Mouse (Mus musculus) kidney, adult 2 months (tissue): ENCODE measurements at regions not wholly inside any gene's neighbourhood (a gene's known extent, or its start where the extent isn't known, plus 50 kb on each side); places are given as distances from the start of the nearest gene placed in this dataset.
A peak's percentile ranks its signal among the peaks of the same experiment; 100 is the strongest.

Source experiments
- DNase-seq: peaks from one replicate; pipeline ENCODE4 v3.0.0; 2021
- H3K27ac ChIP-seq: fragments of 200-500 bp; 2 replicates; pipeline ENCODE4 v1.5.1; 2012; ENCODE audit warnings: low read depth, low read length, control low read depth, inconsistent platforms; ENCODE audit not compliant: insufficient read depth
- H3K27me3 ChIP-seq: fragments of 200-500 bp; replicated peaks from 2 replicates; pipeline ENCODE4 v1.6.1; 2012; ENCODE audit warnings: mild to moderate bottlenecking, moderate library complexity, low read length, inconsistent platforms; ENCODE audit not compliant: control insufficient read depth, insufficient read depth
- H3K36me3 ChIP-seq: fragments of 200-500 bp; 2 replicates; pipeline ENCODE4 v1.6.1; 2012; ENCODE audit warnings: mild to moderate bottlenecking, moderate library complexity, low read length, inconsistent platforms; ENCODE audit not compliant: control insufficient read depth, insufficient read depth
- H3K4me1 ChIP-seq: fragments of 200-500 bp; 2 replicates; pipeline ENCODE4 v1.6.1; 2011; ENCODE audit warnings: low read length; ENCODE audit not compliant: control insufficient read depth, insufficient read depth
- H3K4me3 ChIP-seq: fragments of 200-500 bp; 2 replicates; pipeline ENCODE4 v1.5.1; 2011; ENCODE audit warnings: mild to moderate bottlenecking, low read depth, low read length, control low read depth; ENCODE audit not compliant: insufficient read depth
- CTCF ChIP-seq: fragments of 200-500 bp; conservative IDR thresholded peaks from 2 replicates; pipeline ENCODE4 v1.5.1; 2011; ENCODE audit warnings: low read depth, mild to moderate bottlenecking, control low read depth, low read length, moderate library complexity, mixed read lengths; ENCODE audit not compliant: insufficient read depth, insufficient read length
- POLR2A ChIP-seq: fragments of 200-500 bp; IDR thresholded peaks from one replicate; pipeline ENCODE4 v1.6.1; 2011; ENCODE audit warnings: low read depth, low read length, control low read depth
- WGBS: fragments of 180-500 bp; shearing (Covaris S2); methylation state at CpG from one replicate; pipeline ENCODE4 v1.1.7; 2018; 5-methylcytosine and 5-hydroxymethylcytosine counted together

GRCm38 (mm10) chr8:35020480-35020879 lies 745.1 kb upstream of the Gm19410 start:
- 70% methylated on average over 8 of the region's 8 CpGs for WGBS
- Histone ChIP-seq H3K36me3 (no peaks in the 10 kb centered on the region), H3K27ac (no peak overlapping the region), H3K4me3 (no peak overlapping the region), H3K27me3 (peaks cover 1% of the 10 kb centered on the region; the same call in 1 of the 2 replicates), H3K4me1 (no peaks in the 10 kb centered on the region)
- TF ChIP-seq CTCF = no peak
- TF ChIP-seq POLR2A = no peak
- DNase-seq = no peak

- no peaks in the 10 kb centered on the region for H3K4me1 ChIP-seq
- no peaks in the 10 kb centered on the region for H3K36me3 ChIP-seq
- H3K27me3 ChIP-seq = no peaks in the 10 kb centered on the region
- DNase-seq = no peak
- no peak for TF ChIP-seq POLR2A
- no peak for TF ChIP-seq CTCF
- WGBS = 71% methylated on average over 6 of the region's 6 CpGs
- H3K27ac ChIP-seq = no peak overlapping the region
- no peak overlapping the region for H3K4me3 ChIP-seq
These were observed 742.9 kb upstream of the Gm19410 start for GRCm38 (mm10) chr8:35022649-35023048.

GRCm38 (mm10) chr8:35047798-35048197 lies 717.8 kb upstream of the Gm19410 start:
- Histone ChIP-seq H3K4me3 (no peak overlapping the region), H3K4me1 (no peaks in the 10 kb centered on the region), H3K36me3 (no peaks in the 10 kb centered on the region), H3K27me3 (no peaks in the 10 kb centered on the region; the same call in 1 of the 2 replicates), H3K27ac (no peak overlapping the region)
- DNase-seq = no peak
- no peak for TF ChIP-seq POLR2A
- no peak for TF ChIP-seq CTCF
- 19% methylated on average over 3 of the region's 3 CpGs for WGBS

- H3K27me3 ChIP-seq = no peaks in the 10 kb centered on the region
- DNase-seq = no peak
- no peaks in the 10 kb centered on the region for H3K36me3 ChIP-seq
- no peak overlapping the region for H3K4me3 ChIP-seq
- WGBS = 88% methylated on average over 4 of the region's 4 CpGs
- H3K4me1 ChIP-seq = no peaks in the 10 kb centered on the region
- TF ChIP-seq CTCF (no peak), POLR2A (no peak)
- no peak overlapping the region for H3K27ac ChIP-seq
These were observed 712.1 kb upstream of the Gm19410 start for GRCm38 (mm10) chr8:35053444-35053843.

- no peak overlapping the region for H3K27ac ChIP-seq
- no peak for DNase-seq
- no peak overlapping the region for H3K4me3 ChIP-seq
- 70% methylated on average over 5 of the region's 5 CpGs for WGBS
- no peaks in the 10 kb centered on the region for H3K27me3 ChIP-seq
- no peaks in the 10 kb centered on the region for H3K36me3 ChIP-seq
- TF ChIP-seq POLR2A (no peak), CTCF (no peak)
- no peaks in the 10 kb centered on the region for H3K4me1 ChIP-seq
These were observed 704.5 kb upstream of the Gm19410 start for GRCm38 (mm10) chr8:35061048-35061447.

GRCm38 (mm10) chr8:35068228-35068627 lies 697.4 kb upstream of the Gm19410 start:
- H3K27ac ChIP-seq = no peak overlapping the region
- no peaks in the 10 kb centered on the region for H3K27me3 ChIP-seq
- TF ChIP-seq POLR2A = no peak
- no peak for TF ChIP-seq CTCF
- WGBS = 80% methylated on average over 2 of the region's 2 CpGs
- H3K36me3 ChIP-seq = no peaks in the 10 kb centered on the region
- no peak overlapping the region for H3K4me3 ChIP-seq
- no peaks in the 10 kb centered on the region for H3K4me1 ChIP-seq
- DNase-seq = no peak

- H3K27me3 ChIP-seq = no peaks in the 10 kb centered on the region
- 73% methylated on average over 7 of the region's 7 CpGs for WGBS
These were observed 695.2 kb upstream of the Gm19410 start for GRCm38 (mm10) chr8:35070246-35070989.

More at GRCm38 (mm10) chr8:35070246-35070989, 695.2 kb upstream of the Gm19410 start:
- no peak overlapping the region for H3K4me3 ChIP-seq
- H3K4me1 ChIP-seq = no peaks in the 10 kb centered on the region
- peak; percentile 3 for DNase-seq
- H3K36me3 ChIP-seq = no peaks in the 10 kb centered on the region
- H3K27ac ChIP-seq = no peak overlapping the region
- no peak for TF ChIP-seq CTCF
